ENCODE assay signal across 8 mouse cellular contexts in genomic region chr7:79464776-79465420, GRCm38 (mm10). TPM values are rescaled to one million over a fixed set of nuclear protein-coding genes. Genes with fewer than 3 reads are reported as not detected.
DNase-seq lines count a peak whose midpoint lies in the region; ATAC-seq lines count a peak whose summit lies in the region.

No protein-coding gene starts in this region.

- no peak overlapping the region; the same call in 1 of the 2 replicates for H3K27ac ChIP-seq in kidney, embryonic 15.5 days
- H3K27ac ChIP-seq in embryonic facial prominence, embryonic 13.5 days, result no peak overlapping the region
- peak overlapping the region; percentile 45 for H3K27ac ChIP-seq in intestine, embryonic 16.5 days (ENCODE audit: low read length)
- H3K27ac ChIP-seq in midbrain, embryonic 14.5 days (replicated peaks; ENCODE audit: low read depth, low read length), result no peak overlapping the region

- peak overlapping the region; percentile 94 for H3K4me3 ChIP-seq in kidney, embryonic 15.5 days (replicated peaks)
- peak overlapping the region; percentile 86 for H3K4me3 ChIP-seq in embryonic facial prominence, embryonic 13.5 days
- peak overlapping the region; percentile 92 for H3K4me3 ChIP-seq in intestine, embryonic 16.5 days (ENCODE audit: low read length)
- H3K4me3 ChIP-seq in midbrain, embryonic 14.5 days (replicated peaks; ENCODE audit: low read depth, low read length), result peak overlapping the region; percentile 89

- peaks cover 33% of the 10 kb centered on the region for H3K4me1 ChIP-seq in kidney, embryonic 15.5 days
- peaks cover 26% of the 10 kb centered on the region for H3K4me1 ChIP-seq in embryonic facial prominence, embryonic 13.5 days
- peaks cover 20% of the 10 kb centered on the region for H3K4me1 ChIP-seq in intestine, embryonic 16.5 days (ENCODE audit: control insufficient read depth, insufficient read depth, low read length)
- H3K4me1 ChIP-seq in midbrain, embryonic 14.5 days (ENCODE audit: control insufficient read depth, insufficient read depth, low read length), result peaks cover 19% of the 10 kb centered on the region

- H3K9ac ChIP-seq in kidney, embryonic 15.5 days, result peak overlapping the region; percentile 91
- peak overlapping the region; percentile 91 for H3K9ac ChIP-seq in embryonic facial prominence, embryonic 13.5 days
- peak overlapping the region; percentile 93 for H3K9ac ChIP-seq in intestine, embryonic 16.5 days (ENCODE audit: low read depth, low read length)
- H3K9ac ChIP-seq in midbrain, embryonic 14.5 days (replicated peaks; ENCODE audit: low read length), result peak overlapping the region; percentile 78

- no peaks in the 10 kb centered on the region for H3K9me3 ChIP-seq in kidney, embryonic 15.5 days (replicated peaks)
- H3K9me3 ChIP-seq in embryonic facial prominence, embryonic 13.5 days, result no peaks in the 10 kb centered on the region
- no peaks in the 10 kb centered on the region for H3K9me3 ChIP-seq in intestine, embryonic 16.5 days (ENCODE audit: control insufficient read depth, low read length)
- H3K9me3 ChIP-seq in midbrain, embryonic 14.5 days (ENCODE audit: control insufficient read depth, low read length), result no peaks in the 10 kb centered on the region

- ATAC-seq in kidney, embryonic 15.5 days (replicated peaks; ENCODE audit: low FRiP score), result no peak
- ATAC-seq in embryonic facial prominence, embryonic 13.5 days (ENCODE audit: insufficient number of reproducible peaks, insufficient read depth, low FRiP score, low TSS enrichment, low read depth), result no peak
- ATAC-seq in intestine, embryonic 16.5 days, result no peak
- ATAC-seq in midbrain, embryonic 14.5 days (ENCODE audit: low FRiP score, low TSS enrichment), result no peak

- 6% methylated on average over 47 of the region's 47 CpGs for WGBS in kidney, embryonic 15.5 days
- WGBS in embryonic facial prominence, embryonic 13.5 days, result 4% methylated on average over 47 of the region's 47 CpGs
- 6% methylated on average over 47 of the region's 47 CpGs for WGBS in intestine, embryonic 16.5 days
- 7% methylated on average over 47 of the region's 47 CpGs for WGBS in midbrain, embryonic 14.5 days

- no peak for DNase-seq in kidney, adult 9 months
- peak; percentile 17 for DNase-seq in NIH3T3 (ENCODE audit: low read depth)
- peak; percentile 42 for DNase-seq in midbrain, embryonic 14.5 days
- peak; percentile 68 for DNase-seq in thymus, postnatal 4 days
- DNase-seq in layer of hippocampus, adult 9-11 months, result no peak

- H3K27me3 ChIP-seq in kidney, embryonic 15.5 days, result no peaks in the 10 kb centered on the region
- peaks cover 14% of the 10 kb centered on the region for H3K27me3 ChIP-seq in embryonic facial prominence, embryonic 13.5 days
- no peaks in the 10 kb centered on the region for H3K27me3 ChIP-seq in intestine, embryonic 16.5 days (replicated peaks; ENCODE audit: control insufficient read depth, insufficient read depth, low read length)
- H3K27me3 ChIP-seq in midbrain, embryonic 14.5 days (ENCODE audit: control insufficient read depth, insufficient read depth, low read length), result 0 out of 2 replicates have a peak, but pooled peaks cover 5% of the 10 kb centered on the region

- peak overlapping the region; percentile 89 for H3K4me2 ChIP-seq in kidney, embryonic 15.5 days
- peak overlapping the region; percentile 87 for H3K4me2 ChIP-seq in embryonic facial prominence, embryonic 13.5 days
- H3K4me2 ChIP-seq in intestine, embryonic 16.5 days (ENCODE audit: low read depth, low read length), result peak overlapping the region; percentile 95
- H3K4me2 ChIP-seq in midbrain, embryonic 14.5 days (ENCODE audit: low read length), result peak overlapping the region; percentile 69

- H3K36me3 ChIP-seq in kidney, embryonic 15.5 days, result peaks cover 34% of the 10 kb centered on the region
- peaks cover 37% of the 10 kb centered on the region for H3K36me3 ChIP-seq in embryonic facial prominence, embryonic 13.5 days
- H3K36me3 ChIP-seq in intestine, embryonic 16.5 days (ENCODE audit: control insufficient read depth, insufficient read depth, low read length), result peaks cover 6% of the 10 kb centered on the region
- H3K36me3 ChIP-seq in midbrain, embryonic 14.5 days (ENCODE audit: control insufficient read depth, insufficient read depth, low read length), result peaks cover 29% of the 10 kb centered on the region

RNA-seq across cellular contexts. Expression of gene Polg, which starts 1.3 kb away (rescaled TPM):
- 32.9 and 36.7 TPM in 2 replicates for polyA plus RNA-seq in kidney, embryonic 15.5 days (2015; fragmentation: Nextera tagmentation; extraction: Ambion mirVana)
- polyA plus RNA-seq in embryonic facial prominence, embryonic 13.5 days (2015; fragmentation: Nextera tagmentation; extraction: Ambion mirVana), result 28.8 and 33.0 TPM in 2 replicates
- 39.1 and 42.8 TPM in 2 replicates for polyA plus RNA-seq in intestine, embryonic 16.5 days (2015; fragmentation: Nextera tagmentation; extraction: Ambion mirVana)
- 20.2 and 24.7 TPM in 2 replicates for polyA plus RNA-seq in midbrain, embryonic 14.5 days (2014; fragmentation: Nextera tagmentation; extraction: Ambion mirVana)

Comparison
In these comparisons a context has a peak if more than half of its experiments do, and no peak if none do; other contexts are left out.
1. DNase-seq: peak in NIH3T3 (single experiment), midbrain, embryonic 14.5 days (single experiment) and thymus, postnatal 4 days (single experiment); none in kidney, adult 9 months (single experiment) and layer of hippocampus, adult 9-11 months (single experiment).
2. Peak in every context shown above with its lines, with median percentiles within 50 percentile points of each other: H3K4me2 ChIP-seq, H3K4me3 ChIP-seq and H3K9ac ChIP-seq.